Mouse (Mus musculus) frontal cortex, adult 2 months (tissue): ENCODE data around the gene Tle4. TPM values are rescaled to one million over a fixed set of nuclear protein-coding genes. Genes with fewer than 3 reads are reported as not detected.
A peak's percentile ranks its signal among the peaks of the same experiment; 100 is the strongest.

Experiments
- DNase-seq, 2 experiments: peaks; one replicate each; pipeline ENCODE4 v3.0.0; 2022; ENCODE audit warnings: low spot score in 1 of 2; ENCODE audit errors: extremely low spot score in 1 of 2
- polyA plus RNA-seq: library from polyadenylated mRNA; depleted of rRNA; stranded (reverse); fragments of >200 nt; gene quantifications from 2 replicates; pipeline ENCODE4 v1.2.3, GENCODE M21; 2012

Gene Tle4
- polyA plus RNA-seq, 1 experiment = 24.3 TPM

GRCm38 (mm10) chr19:14591809-14592535, 5.9 kb downstream of the Tle4 start:
- no peak for DNase-seq

- no peak for DNase-seq
These were observed 7.7 kb downstream of the Tle4 start for GRCm38 (mm10) chr19:14590154-14590553.

- no peak for DNase-seq
These were observed 9.4 kb downstream of the Tle4 start for GRCm38 (mm10) chr19:14588221-14589123.

- DNase-seq = no peak
These were observed 11.7 kb downstream of the Tle4 start for GRCm38 (mm10) chr19:14586171-14586570.

- no peak for DNase-seq
These were observed 12.1 kb downstream of the Tle4 start for GRCm38 (mm10) chr19:14585731-14586130.

GRCm38 (mm10) chr19:14585235-14585634, 12.6 kb downstream of the Tle4 start:
- DNase-seq = no peak

GRCm38 (mm10) chr19:14578698-14579097, 19.2 kb downstream of the Tle4 start:
- DNase-seq = no peak

GRCm38 (mm10) chr19:14578016-14578415, 19.8 kb downstream of the Tle4 start:
- DNase-seq = no peak

- DNase-seq = no peak
These were observed 21.5 kb downstream of the Tle4 start for GRCm38 (mm10) chr19:14576311-14576710.

GRCm38 (mm10) chr19:14568879-14569278, 29.0 kb downstream of the Tle4 start:
- no peak for DNase-seq

- DNase-seq = no peak
These were observed 30.8 kb downstream of the Tle4 start for GRCm38 (mm10) chr19:14567081-14567480.

GRCm38 (mm10) chr19:14566564-14567021, 31.3 kb downstream of the Tle4 start:
- DNase-seq = peak; percentile 21 to 27

GRCm38 (mm10) chr19:14565424-14566069, 32.3 kb downstream of the Tle4 start:
- DNase-seq = no peak

GRCm38 (mm10) chr19:14563273-14563959, 34.4 kb downstream of the Tle4 start:
- DNase-seq = no peak

- no peak for DNase-seq
These were observed 50.0 kb downstream of the Tle4 start for GRCm38 (mm10) chr19:14547871-14548270.

- no peak for DNase-seq
These were observed 50.6 kb downstream of the Tle4 start for GRCm38 (mm10) chr19:14547133-14547842.

- no peak for DNase-seq
These were observed 52.4 kb downstream of the Tle4 start for GRCm38 (mm10) chr19:14545485-14545884.

- no peak for DNase-seq
These were observed 54.5 kb downstream of the Tle4 start for GRCm38 (mm10) chr19:14543305-14543704.

- no peak for DNase-seq
These were observed 57.2 kb downstream of the Tle4 start for GRCm38 (mm10) chr19:14540678-14541077.

GRCm38 (mm10) chr19:14536676-14537075, 61.2 kb downstream of the Tle4 start:
- no peak for DNase-seq
